Mouse (Mus musculus) olfactory bulb, adult 2 months (tissue): ENCODE data around the gene Ubr4. TPM values are rescaled to one million over a fixed set of nuclear protein-coding genes. Genes with fewer than 3 reads are reported as not detected.

ENCODE experiments used
- H3K27ac ChIP-seq: fragments of 200-500 bp; 2 replicates; pipeline ENCODE4 v1.5.1; 2012; ENCODE audit warnings: low read depth, low read length; ENCODE audit not compliant: insufficient read depth
- H3K4me1 ChIP-seq: fragments of 200-500 bp; 2 replicates; pipeline ENCODE4 v1.6.1; 2012; ENCODE audit warnings: low read length; ENCODE audit not compliant: control insufficient read depth, insufficient read depth
- H3K4me3 ChIP-seq: fragments of 200-500 bp; 2 replicates; pipeline ENCODE4 v1.5.1; 2012; ENCODE audit warnings: mild to moderate bottlenecking, low read depth, low read length, moderate library complexity; ENCODE audit not compliant: insufficient read depth
- CTCF ChIP-seq: fragments of 200-500 bp; IDR thresholded peaks from 2 replicates; pipeline ENCODE4 v1.5.1; 2012; ENCODE audit warnings: low read depth, mild to moderate bottlenecking, low read length, moderate library complexity; ENCODE audit not compliant: insufficient read depth
- POLR2A ChIP-seq: fragments of 200-500 bp; IDR thresholded peaks from 2 replicates; pipeline ENCODE4 v1.6.1; 2012; ENCODE audit warnings: mild to moderate bottlenecking, low read depth, low read length, moderate library complexity; ENCODE audit not compliant: insufficient read depth
- WGBS: fragments of 180-500 bp; shearing (Covaris S2); methylation state at CpG from one replicate; pipeline ENCODE4 v1.1.7; 2018; 5-methylcytosine and 5-hydroxymethylcytosine counted together
- polyA plus RNA-seq: library from polyadenylated mRNA; stranded (reverse); fragments of >200 nt; gene quantifications from 2 replicates; pipeline ENCODE4 v1.2.4, GENCODE M21; 2012; ENCODE audit warnings: low replicate concordance; ENCODE audit not compliant: missing spikeins, insufficient read depth, insufficient read length

The Ubr4 gene
- polyA plus RNA-seq, 1 experiment, result 57.4 TPM

DNA sequence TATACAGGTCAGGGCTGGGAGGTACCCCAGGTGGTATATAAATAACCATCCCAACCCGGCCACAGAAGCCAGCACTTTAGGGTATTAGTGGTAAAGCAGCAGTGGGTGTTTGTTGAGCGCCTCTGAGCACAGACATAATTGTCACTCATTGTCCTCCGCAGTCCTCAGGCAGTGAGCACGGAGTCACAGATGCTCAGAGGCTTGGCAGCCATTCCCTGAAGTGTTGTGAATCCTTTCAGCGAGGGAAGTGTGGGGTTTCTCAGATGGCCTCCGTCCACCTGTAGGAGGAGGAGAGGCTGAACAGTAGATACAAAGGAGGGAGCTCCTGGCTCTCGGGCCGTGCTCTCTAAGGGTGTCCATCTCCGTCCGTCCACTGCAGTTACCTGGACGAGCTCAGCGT is 111.8 kb downstream of the Ubr4 start:
- H3K4me1 ChIP-seq, result no peaks in the 10 kb centered on the region
- WGBS, result 89% methylated on average over 12 of the region's 12 CpGs
- H3K27ac ChIP-seq, result no peak overlapping the region
- H3K4me3 ChIP-seq, result no peak overlapping the region
- TF ChIP-seq POLR2A (no peak), CTCF (no peak)

- WGBS, result 90% methylated on average over 6 of the region's 6 CpGs
- no peak for TF ChIP-seq POLR2A
- no peak for TF ChIP-seq CTCF
- Histone ChIP-seq H3K4me3 (no peak overlapping the region), H3K4me1 (no peaks in the 10 kb centered on the region), H3K27ac (no peak overlapping the region)
These were observed 114.1 kb downstream of the Ubr4 start for GRCm38 (mm10) chr4:139466541-139466940.

DNA sequence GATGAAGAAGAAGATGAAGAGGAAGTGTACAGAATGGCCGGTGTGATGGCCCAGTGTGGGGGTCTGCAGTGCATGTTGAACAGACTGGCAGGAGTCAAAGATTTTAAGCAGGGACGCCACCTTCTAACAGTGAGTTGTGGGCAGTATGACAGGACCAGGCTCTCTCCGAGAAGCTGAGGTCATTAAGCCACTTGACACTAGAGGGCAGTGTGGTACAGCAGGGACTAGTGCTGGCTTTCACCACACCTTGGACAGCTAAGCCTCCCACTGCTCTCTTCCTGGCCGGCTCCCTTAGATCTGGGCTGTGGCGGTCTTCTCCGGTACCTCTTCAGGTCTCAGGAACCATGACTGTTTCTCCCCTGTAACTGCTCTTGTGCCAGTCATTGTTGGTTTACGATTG is 117.8 kb downstream of the Ubr4 start:
- TF ChIP-seq POLR2A (no peak), CTCF (peak; percentile 42; the same call in 1 of the 2 replicates)
- H3K4me1 ChIP-seq, result no peaks in the 10 kb centered on the region
- WGBS, result 30% methylated on average over 7 of the region's 7 CpGs

GRCm38 (mm10) chr4:139476663-139477625 is 124.5 kb downstream of the Ubr4 start:
- no peak overlapping the region for H3K27ac ChIP-seq

More for the DNA sequence above, 117.8 kb downstream of the Ubr4 start:
- no peak overlapping the region for H3K4me3 ChIP-seq
- H3K27ac ChIP-seq, result no peak overlapping the region

DNA sequence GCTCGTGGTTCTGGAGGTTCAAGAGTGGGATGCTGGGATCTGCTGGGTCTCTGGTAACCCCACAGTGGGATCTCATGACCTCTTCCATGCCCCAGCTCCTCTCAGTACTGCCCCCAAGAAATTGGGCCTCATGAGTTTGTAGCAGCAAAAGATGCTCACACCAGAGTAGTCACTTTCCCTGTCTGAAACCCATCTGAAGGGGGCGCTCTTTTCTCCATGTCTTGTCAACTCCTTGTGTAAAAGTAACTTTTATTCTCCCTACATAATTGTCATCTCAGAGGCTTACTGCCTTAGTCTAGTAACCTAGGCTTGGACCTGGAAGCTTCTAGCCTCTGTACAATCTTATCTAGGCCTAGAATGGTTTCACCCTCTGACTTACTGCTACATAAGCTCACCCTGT is 125.6 kb downstream of the Ubr4 start:
- H3K4me3 ChIP-seq, result no peak overlapping the region
- H3K27ac ChIP-seq, result no peak overlapping the region
- 80% methylated on average over 2 of the region's 2 CpGs for WGBS
- TF ChIP-seq CTCF (no peak), POLR2A (no peak)
- no peaks in the 10 kb centered on the region for H3K4me1 ChIP-seq

More at GRCm38 (mm10) chr4:139476663-139477625, 124.5 kb downstream of the Ubr4 start:
- Histone ChIP-seq H3K4me1 (no peaks in the 10 kb centered on the region), H3K4me3 (no peak overlapping the region)
- 42% methylated on average over 16 of the region's 16 CpGs for WGBS
- TF ChIP-seq CTCF, result no peak
- no peak for TF ChIP-seq POLR2A

DNA sequence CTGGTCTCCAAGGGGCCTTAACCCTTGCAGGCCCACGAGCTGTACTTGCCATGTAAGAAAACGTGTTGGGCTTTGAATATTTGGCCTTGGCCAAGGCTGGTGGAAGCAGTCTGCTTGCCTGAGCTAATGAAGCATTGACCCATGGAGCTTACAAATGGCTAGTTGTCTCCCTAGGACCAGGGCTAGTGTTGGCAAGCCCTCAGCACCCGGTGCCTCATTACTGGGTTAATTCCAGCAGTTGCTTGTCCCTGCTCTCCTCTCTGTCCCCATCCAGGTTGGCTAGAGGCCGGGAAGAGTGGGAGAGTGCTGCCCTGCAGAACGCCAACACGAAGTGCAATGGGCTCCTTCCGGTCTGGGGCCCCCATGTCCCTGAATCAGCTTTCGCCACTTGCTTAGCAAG is 126.8 kb downstream of the Ubr4 start:
- H3K27ac ChIP-seq, result no peak overlapping the region
- no peaks in the 10 kb centered on the region for H3K4me1 ChIP-seq
- no peak overlapping the region for H3K4me3 ChIP-seq
- TF ChIP-seq POLR2A (no peak), CTCF (no peak)
- 62% methylated on average over 8 of the region's 8 CpGs for WGBS

- 81% methylated on average over 1 of the region's 1 CpGs for WGBS
- no peaks in the 10 kb centered on the region for H3K4me1 ChIP-seq
- H3K27ac ChIP-seq, result no peak overlapping the region
- no peak overlapping the region for H3K4me3 ChIP-seq
- TF ChIP-seq POLR2A (no peak), CTCF (no peak)
These were observed 129.0 kb downstream of the Ubr4 start for GRCm38 (mm10) chr4:139481400-139481799.

DNA sequence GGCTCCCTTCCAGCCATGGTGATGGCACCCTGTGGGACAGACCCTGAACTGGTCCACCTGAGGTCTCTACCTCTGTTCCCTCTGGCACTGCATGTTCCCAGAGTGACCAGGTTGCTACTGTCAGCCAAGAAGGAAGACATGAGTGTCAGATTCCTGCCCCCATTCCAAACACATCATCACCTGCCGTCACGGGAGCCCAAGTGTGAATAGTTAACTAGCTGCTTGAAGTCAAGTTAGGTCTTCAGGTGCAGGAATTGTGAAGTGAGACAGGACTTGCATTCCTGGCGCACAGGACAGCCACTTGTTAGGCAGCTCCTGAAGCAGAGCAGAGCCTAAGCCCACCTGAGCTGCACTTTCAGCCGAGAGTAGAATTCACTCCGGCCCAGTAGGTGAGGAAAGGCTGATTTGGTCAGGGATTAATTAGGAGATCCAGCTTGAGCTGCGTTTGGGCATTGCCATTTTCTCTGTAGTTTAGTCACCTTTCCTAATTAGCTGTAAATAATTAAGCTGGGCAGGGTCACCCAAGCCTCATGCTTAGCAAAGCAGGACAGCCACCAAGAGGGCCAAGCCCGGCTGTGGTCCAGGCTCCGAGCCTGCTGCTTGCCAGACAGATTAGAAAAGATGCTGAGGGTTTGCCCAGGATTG is 131.2 kb downstream of the Ubr4 start:
- Histone ChIP-seq H3K4me3 (no peak overlapping the region), H3K27ac (no peak overlapping the region), H3K4me1 (peaks cover 10% of the 10 kb centered on the region)
- 63% methylated on average over 8 of the region's 8 CpGs for WGBS
- no peak for TF ChIP-seq POLR2A
- no peak for TF ChIP-seq CTCF

- no peak overlapping the region for H3K4me3 ChIP-seq
- no peak overlapping the region for H3K27ac ChIP-seq
- WGBS, result 65% methylated on average over 7 of the region's 7 CpGs
- H3K4me1 ChIP-seq, result peaks cover 10% of the 10 kb centered on the region
- TF ChIP-seq POLR2A, result no peak
- no peak for TF ChIP-seq CTCF
These were observed 132.1 kb downstream of the Ubr4 start for GRCm38 (mm10) chr4:139484496-139484895.
